Mouse (Mus musculus): ENCODE data around the gene Mrgpra2b. TPM values are rescaled to one million over a fixed set of nuclear protein-coding genes. Genes with fewer than 3 reads are reported as not detected.

Gene Mrgpra2b
- polyA plus RNA-seq, 1 experiment from 2014 or later: 0.12 TPM

Other genes starting within 250 kb of the Mrgpra2b start
- not detected in 2 replicates for gene Mrgpra1, start 174.6 kb downstream of the Mrgpra2b start, polyA plus RNA-seq (2016; fragmentation: Nextera tagmentation; extraction: Ambion mirVana)
- not detected in 2 replicates for gene Mrgpra2a, start 76.7 kb downstream of the Mrgpra2b start, polyA plus RNA-seq (2016; fragmentation: Nextera tagmentation; extraction: Ambion mirVana)
- gene Mrgpra3, start 72.5 kb upstream of the Mrgpra2b start, polyA plus RNA-seq (2016; fragmentation: Nextera tagmentation; extraction: Ambion mirVana): not detected in 2 replicates